Mouse (Mus musculus) lung, embryonic 15.5 days (tissue): ENCODE results near the gene Yod1. TPM values are rescaled to one million over a fixed set of nuclear protein-coding genes. Genes with fewer than 3 reads are reported as not detected.

Source experiments
- ATAC-seq: fragments of 200-750 bp; cut with Nextera tagmentation; 2 replicates; pipeline ENCODE4 v1.8.0; 2017; ENCODE audit warnings: moderate number of reproducible peaks, borderline replicate concordance; ENCODE audit not compliant: low FRiP score, low TSS enrichment; ENCODE audit errors: extremely low read depth
- H3K27ac ChIP-seq: fragments of 300-500 bp; sonication (generic); 2 replicates; pipeline ENCODE4 v1.5.1; 2015; ENCODE audit warnings: moderate library complexity, mild to moderate bottlenecking, inconsistent platforms
- H3K27me3 ChIP-seq: fragments of 300-500 bp; sonication (generic); 2 replicates; pipeline ENCODE4 v1.6.1; 2015; ENCODE audit warnings: inconsistent platforms
- H3K36me3 ChIP-seq: fragments of 300-500 bp; sonication (generic); 2 replicates; pipeline ENCODE4 v1.6.1; 2015; ENCODE audit warnings: inconsistent platforms
- H3K4me1 ChIP-seq: fragments of 300-500 bp; sonication (generic); 2 replicates; pipeline ENCODE4 v1.6.1; 2015; ENCODE audit warnings: inconsistent platforms
- H3K4me2 ChIP-seq: fragments of 300-500 bp; sonication (generic); 2 replicates; pipeline ENCODE4 v1.6.1; 2015; ENCODE audit warnings: inconsistent platforms, mild to moderate bottlenecking, moderate library complexity
- H3K4me3 ChIP-seq: fragments of 300-500 bp; sonication (generic); 2 replicates; pipeline ENCODE4 v1.5.1; 2015; ENCODE audit warnings: mild to moderate bottlenecking, inconsistent platforms
- H3K9ac ChIP-seq: fragments of 300-500 bp; sonication (generic); 2 replicates; pipeline ENCODE4 v1.6.1; 2015; ENCODE audit warnings: inconsistent platforms
- H3K9me3 ChIP-seq: fragments of 300-500 bp; sonication (generic); 2 replicates; pipeline ENCODE4 v1.6.1; 2016; ENCODE audit warnings: inconsistent platforms
- WGBS: fragments of 180-500 bp; shearing (Covaris S2); methylation state at CpG from one replicate; pipeline ENCODE4 v1.1.7; 2015; 5-methylcytosine and 5-hydroxymethylcytosine counted together
- polyA plus RNA-seq: library from polyadenylated mRNA; unstranded; fragments of >200 nt; fragmentation: Nextera tagmentation; extraction: Ambion mirVana; gene quantifications from 2 replicates; pipeline ENCODE4 v1.2.1, GENCODE M21; 2015

Yod1 gene
- polyA plus RNA-seq, 1 experiment from 2014 or later: 16.5 TPM

- H3K4me1 ChIP-seq: 0 out of 2 replicates have a peak, but pooled peaks cover 9% of the 10 kb centered on the region
- no peak overlapping the region for H3K4me2 ChIP-seq
- ATAC-seq: no peak
- no peak overlapping the region for H3K9ac ChIP-seq
- WGBS: 96% methylated on average over 3 of the region's 3 CpGs
- no peaks in the 10 kb centered on the region for H3K9me3 ChIP-seq
- H3K27me3 ChIP-seq: no peaks in the 10 kb centered on the region
- H3K27ac ChIP-seq: no peak overlapping the region
- H3K36me3 ChIP-seq: no peaks in the 10 kb centered on the region
- no peak overlapping the region for H3K4me3 ChIP-seq
Observed at GRCm38 (mm10) chr1:130745591-130745990, 28.5 kb downstream of the Yod1 start.

GRCm38 (mm10) chr1:130746819-130747218 lies 29.7 kb downstream of the Yod1 start:
- no peak overlapping the region for H3K4me2 ChIP-seq
- ATAC-seq: no peak
- H3K9me3 ChIP-seq: no peaks in the 10 kb centered on the region
- no peaks in the 10 kb centered on the region for H3K36me3 ChIP-seq
- H3K27ac ChIP-seq: no peak overlapping the region
- H3K4me3 ChIP-seq: no peak overlapping the region
- H3K9ac ChIP-seq: no peak overlapping the region
- 62% methylated on average over 3 of the region's 3 CpGs for WGBS
- H3K4me1 ChIP-seq: 0 out of 2 replicates have a peak, but pooled peaks cover 3% of the 10 kb centered on the region
- H3K27me3 ChIP-seq: no peaks in the 10 kb centered on the region

- Histone ChIP-seq H3K9ac (no peak overlapping the region), H3K36me3 (no peaks in the 10 kb centered on the region), H3K4me1 (0 out of 2 replicates have a peak, but pooled peaks cover 3% of the 10 kb centered on the region), H3K27me3 (no peaks in the 10 kb centered on the region), H3K4me2 (no peak overlapping the region), H3K4me3 (no peak overlapping the region), H3K9me3 (no peaks in the 10 kb centered on the region), H3K27ac (no peak overlapping the region)
- 40% methylated on average over 9 of the region's 9 CpGs for WGBS
- ATAC-seq: no peak
Observed at GRCm38 (mm10) chr1:130759689-130760088, 42.6 kb downstream of the Yod1 start.

- WGBS: 46% methylated on average over 1 of the region's 1 CpGs
- Histone ChIP-seq H3K27ac (peak overlapping the region; percentile 44; the same call in 1 of the 2 replicates), H3K4me2 (no peak overlapping the region), H3K4me3 (no peak overlapping the region), H3K9me3 (no peaks in the 10 kb centered on the region), H3K36me3 (no peaks in the 10 kb centered on the region), H3K9ac (no peak overlapping the region), H3K27me3 (no peaks in the 10 kb centered on the region), H3K4me1 (0 out of 2 replicates have a peak, but pooled peaks cover 3% of the 10 kb centered on the region)
- ATAC-seq: no peak
Observed at GRCm38 (mm10) chr1:130761597-130761996, 44.5 kb downstream of the Yod1 start.

- Histone ChIP-seq H3K4me3 (no peak overlapping the region), H3K4me1 (peaks cover 7% of the 10 kb centered on the region; the same call in 1 of the 2 replicates), H3K27ac (0 out of 2 replicates have a peak overlapping the region, but pooled peaks have one; percentile 26), H3K9ac (no peak overlapping the region), H3K27me3 (no peaks in the 10 kb centered on the region), H3K4me2 (no peak overlapping the region), H3K9me3 (no peaks in the 10 kb centered on the region), H3K36me3 (no peaks in the 10 kb centered on the region)
- ATAC-seq: no peak
- WGBS: 50% methylated on average over 3 of the region's 3 CpGs
Observed at GRCm38 (mm10) chr1:130762045-130762760, 45.1 kb downstream of the Yod1 start.

GRCm38 (mm10) chr1:130764027-130764461 lies 46.9 kb downstream of the Yod1 start:
- ATAC-seq: peak; percentile 94
- Histone ChIP-seq H3K4me1 (peaks cover 8% of the 10 kb centered on the region; the same call in 1 of the 2 replicates), H3K9ac (no peak overlapping the region), H3K27ac (peak overlapping the region; percentile 83), H3K27me3 (no peaks in the 10 kb centered on the region), H3K4me3 (no peak overlapping the region), H3K4me2 (peak overlapping the region; percentile 7; the same call in 1 of the 2 replicates), H3K9me3 (no peaks in the 10 kb centered on the region), H3K36me3 (no peaks in the 10 kb centered on the region)
- WGBS: 55% methylated on average over 12 of the region's 12 CpGs

- Histone ChIP-seq H3K36me3 (no peaks in the 10 kb centered on the region), H3K27ac (no peak overlapping the region), H3K27me3 (no peaks in the 10 kb centered on the region), H3K4me3 (no peak overlapping the region), H3K9me3 (no peaks in the 10 kb centered on the region), H3K9ac (no peak overlapping the region), H3K4me2 (no peak overlapping the region), H3K4me1 (peaks cover 18% of the 10 kb centered on the region)
- 77% methylated on average over 5 of the region's 5 CpGs for WGBS
- ATAC-seq: no peak
Observed at GRCm38 (mm10) chr1:130767066-130767465, 49.9 kb downstream of the Yod1 start.

GRCm38 (mm10) chr1:130769925-130770324 lies 52.8 kb downstream of the Yod1 start:
- WGBS: 74% methylated on average over 2 of the region's 2 CpGs
- H3K27me3 ChIP-seq: no peaks in the 10 kb centered on the region
- H3K4me3 ChIP-seq: no peak overlapping the region
- H3K9ac ChIP-seq: no peak overlapping the region
- no peak for ATAC-seq
- peaks cover 15% of the 10 kb centered on the region for H3K4me1 ChIP-seq
- H3K36me3 ChIP-seq: no peaks in the 10 kb centered on the region
- peak overlapping the region; percentile 27; the same call in 1 of the 2 replicates for H3K4me2 ChIP-seq
- H3K27ac ChIP-seq: peak overlapping the region; percentile 89
- no peaks in the 10 kb centered on the region for H3K9me3 ChIP-seq

- Histone ChIP-seq H3K27ac (peak overlapping the region; percentile 89), H3K4me3 (no peak overlapping the region), H3K27me3 (no peaks in the 10 kb centered on the region), H3K9ac (no peak overlapping the region), H3K4me2 (peak overlapping the region; percentile 27; the same call in 1 of the 2 replicates), H3K9me3 (no peaks in the 10 kb centered on the region), H3K36me3 (no peaks in the 10 kb centered on the region), H3K4me1 (peaks cover 15% of the 10 kb centered on the region)
- 59% methylated on average over 4 of the region's 4 CpGs for WGBS
- ATAC-seq: peak; percentile 94
Observed at GRCm38 (mm10) chr1:130770487-130770886, 53.4 kb downstream of the Yod1 start.

GRCm38 (mm10) chr1:130770981-130771494 lies 53.9 kb downstream of the Yod1 start:
- H3K27me3 ChIP-seq: no peaks in the 10 kb centered on the region
- H3K9ac ChIP-seq: no peak overlapping the region
- H3K9me3 ChIP-seq: no peaks in the 10 kb centered on the region
- 60% methylated on average over 3 of the region's 3 CpGs for WGBS
- H3K27ac ChIP-seq: peak overlapping the region; percentile 89
- no peak for ATAC-seq
- H3K4me1 ChIP-seq: peaks cover 15% of the 10 kb centered on the region
- no peak overlapping the region for H3K4me3 ChIP-seq
- H3K36me3 ChIP-seq: no peaks in the 10 kb centered on the region
- H3K4me2 ChIP-seq: 0 out of 2 replicates have a peak overlapping the region, but pooled peaks have one; percentile 10
